Mouse (Mus musculus): ENCODE measurements around the gene Mertk. TPM values are rescaled to one million over a fixed set of nuclear protein-coding genes. Genes with fewer than 3 reads are reported as not detected.

The Mertk gene
- polyA plus RNA-seq, 1 experiment from 2014 or later, result 0.65 TPM

DNA sequence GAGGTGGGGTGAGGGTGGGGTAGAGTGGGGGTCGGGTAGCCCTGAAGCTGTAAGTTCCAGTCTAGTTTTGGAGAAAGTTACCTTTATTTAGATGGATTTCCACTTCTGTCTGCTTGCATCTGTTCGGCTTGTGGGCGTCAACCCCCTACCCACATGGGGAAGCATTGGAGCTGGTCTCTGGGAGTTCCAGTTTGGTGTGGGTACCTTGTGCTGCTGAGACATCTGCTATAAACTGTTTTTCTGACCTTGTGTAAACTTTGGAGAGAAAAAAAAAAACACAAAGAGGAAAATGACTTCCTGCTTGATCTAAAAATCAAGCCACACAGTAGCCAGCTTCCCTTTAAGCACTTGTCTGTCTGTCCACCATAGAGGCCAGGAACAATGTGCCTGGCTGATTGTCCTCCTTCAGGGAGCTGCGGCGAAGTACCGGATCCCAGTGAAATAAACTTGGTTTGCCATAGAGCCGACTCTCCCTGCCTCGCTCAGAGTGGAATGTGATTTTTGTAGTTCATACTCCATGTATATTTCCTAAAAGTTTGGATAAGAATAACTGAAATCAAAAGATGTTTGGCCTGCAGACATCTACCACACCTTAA, 48.8 kb downstream of the Mertk start:
- H3K36me3 ChIP-seq, result no peaks in the 10 kb centered on the region
- no peaks in the 10 kb centered on the region for H3K4me1 ChIP-seq
- no peak overlapping the region for H3K27ac ChIP-seq (replicated peaks)
- ATAC-seq (replicated peaks), result no peak
- 88% methylated on average over 8 of the region's 8 CpGs for WGBS
- H3K4me3 ChIP-seq, result no peak overlapping the region
- H3K4me2 ChIP-seq (replicated peaks), result no peak overlapping the region
- no peaks in the 10 kb centered on the region for H3K27me3 ChIP-seq
- no peak overlapping the region for H3K9ac ChIP-seq (replicated peaks)
- no peaks in the 10 kb centered on the region for H3K9me3 ChIP-seq

DNA sequence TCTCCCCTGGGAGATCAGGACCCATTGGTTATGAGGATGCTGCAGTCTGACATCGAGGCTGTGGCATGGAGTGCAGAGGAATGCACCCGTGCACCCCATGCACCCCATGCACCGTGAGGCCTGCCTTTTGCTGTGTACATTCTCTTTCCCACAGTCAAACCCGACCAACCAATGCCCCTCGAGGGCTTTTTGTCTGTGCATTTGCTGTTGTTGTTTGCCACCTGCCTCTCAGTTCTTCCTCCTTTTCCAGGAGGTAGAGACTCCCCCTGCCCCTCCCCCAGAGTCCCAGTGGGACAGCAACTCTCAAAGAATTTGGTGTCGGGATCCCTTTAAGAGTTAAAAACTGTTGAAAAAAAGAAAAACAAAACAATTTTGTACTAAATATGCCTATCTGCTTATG, 49.4 kb downstream of the Mertk start:
- Histone ChIP-seq H3K36me3 (no peaks in the 10 kb centered on the region), H3K4me2 (replicated peaks) (no peak overlapping the region), H3K4me3 (no peak overlapping the region), H3K27me3 (no peaks in the 10 kb centered on the region), H3K9ac (replicated peaks) (no peak overlapping the region), H3K9me3 (no peaks in the 10 kb centered on the region), H3K4me1 (no peaks in the 10 kb centered on the region), H3K27ac (replicated peaks) (no peak overlapping the region)
- 67% methylated on average over 6 of the region's 6 CpGs for WGBS
- no peak for ATAC-seq (replicated peaks)

DNA sequence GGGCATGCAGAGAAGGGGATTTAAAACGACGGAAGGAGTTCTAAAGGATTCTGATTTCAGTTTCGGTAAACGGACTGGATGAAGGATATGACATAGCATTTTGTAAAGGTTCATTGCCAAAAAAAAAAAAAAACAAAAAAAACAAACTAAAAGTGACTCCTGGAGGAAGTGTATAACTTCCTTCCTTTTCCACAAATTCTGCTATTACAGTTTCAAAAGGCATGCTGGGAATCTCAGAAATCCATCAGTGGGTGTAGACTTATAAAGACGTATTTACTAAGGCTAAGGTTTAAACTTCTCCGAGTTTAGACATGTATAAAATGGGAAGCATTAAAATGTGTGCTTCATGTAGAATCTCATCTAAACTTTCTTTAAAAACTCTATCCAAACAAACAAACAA, 52.3 kb downstream of the Mertk start:
- Histone ChIP-seq H3K27ac (replicated peaks) (no peak overlapping the region), H3K36me3 (no peaks in the 10 kb centered on the region), H3K4me3 (no peak overlapping the region), H3K4me1 (no peaks in the 10 kb centered on the region), H3K9ac (replicated peaks) (no peak overlapping the region), H3K4me2 (replicated peaks) (no peak overlapping the region), H3K9me3 (no peaks in the 10 kb centered on the region), H3K27me3 (no peaks in the 10 kb centered on the region)
- no peak for ATAC-seq (replicated peaks)
- 91% methylated on average over 6 of the region's 6 CpGs for WGBS

DNA sequence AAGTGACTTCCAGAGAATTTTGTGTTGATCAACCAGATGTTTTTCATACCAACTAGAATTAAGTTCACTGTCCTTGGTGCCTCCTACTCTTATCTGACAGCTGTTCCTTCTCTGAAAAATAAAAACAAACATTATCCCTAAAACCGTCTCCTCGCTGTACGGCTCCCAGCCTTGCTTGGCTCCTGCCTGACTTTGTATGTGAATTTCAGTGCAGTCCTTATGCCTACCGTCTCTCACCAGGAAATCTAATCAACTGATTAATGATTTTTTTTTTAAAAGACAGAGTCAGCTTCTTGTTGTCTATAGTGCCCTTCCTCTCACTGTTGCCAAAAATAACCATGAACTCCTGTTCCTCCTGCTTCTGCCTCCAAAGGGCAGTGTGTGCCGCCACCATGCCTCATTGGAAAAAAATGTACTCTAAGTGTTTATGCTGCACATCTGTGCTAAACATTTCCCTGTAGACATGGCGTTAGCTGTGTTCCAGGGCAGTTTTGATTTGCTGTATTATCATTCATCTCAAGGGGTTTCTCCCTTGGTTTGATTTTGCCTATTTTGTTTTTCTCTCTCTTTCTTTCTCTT, 54.6 kb downstream of the Mertk start:
- Histone ChIP-seq H3K36me3 (no peaks in the 10 kb centered on the region), H3K27ac (replicated peaks) (no peak overlapping the region), H3K9me3 (no peaks in the 10 kb centered on the region), H3K4me1 (no peaks in the 10 kb centered on the region), H3K9ac (replicated peaks) (no peak overlapping the region), H3K27me3 (no peaks in the 10 kb centered on the region), H3K4me2 (replicated peaks) (no peak overlapping the region), H3K4me3 (no peak overlapping the region)
- ATAC-seq (replicated peaks), result no peak
- WGBS, result 83% methylated on average over 6 of the region's 6 CpGs

DNA sequence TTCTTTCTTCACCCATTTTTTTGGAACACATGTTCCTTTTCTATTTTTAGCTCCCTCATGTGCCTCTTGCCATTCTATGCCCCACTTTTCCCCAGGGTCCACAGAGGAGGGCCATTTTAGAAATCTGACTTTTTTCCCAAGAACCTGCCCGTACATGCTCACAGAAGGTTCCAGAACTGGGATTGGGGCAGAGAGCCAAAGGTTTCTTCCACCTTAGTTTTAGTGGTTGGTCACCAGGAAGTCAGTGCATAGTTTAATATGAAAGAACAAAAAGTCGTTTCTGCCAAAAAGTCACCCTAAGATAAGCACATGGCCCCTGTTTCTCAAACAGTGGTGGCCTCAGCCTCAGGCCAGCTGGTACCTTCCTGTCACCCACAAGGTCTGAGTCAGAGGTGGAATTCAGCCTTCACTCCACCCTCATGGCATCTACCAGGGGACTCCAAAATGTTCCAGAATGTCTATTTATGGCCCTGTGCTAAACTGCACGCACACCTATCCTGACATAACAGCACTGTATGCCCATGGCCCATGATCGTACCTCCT, 56.5 kb downstream of the Mertk start:
- 90% methylated on average over 4 of the region's 4 CpGs for WGBS
- no peak overlapping the region for H3K4me2 ChIP-seq (replicated peaks)

DNA sequence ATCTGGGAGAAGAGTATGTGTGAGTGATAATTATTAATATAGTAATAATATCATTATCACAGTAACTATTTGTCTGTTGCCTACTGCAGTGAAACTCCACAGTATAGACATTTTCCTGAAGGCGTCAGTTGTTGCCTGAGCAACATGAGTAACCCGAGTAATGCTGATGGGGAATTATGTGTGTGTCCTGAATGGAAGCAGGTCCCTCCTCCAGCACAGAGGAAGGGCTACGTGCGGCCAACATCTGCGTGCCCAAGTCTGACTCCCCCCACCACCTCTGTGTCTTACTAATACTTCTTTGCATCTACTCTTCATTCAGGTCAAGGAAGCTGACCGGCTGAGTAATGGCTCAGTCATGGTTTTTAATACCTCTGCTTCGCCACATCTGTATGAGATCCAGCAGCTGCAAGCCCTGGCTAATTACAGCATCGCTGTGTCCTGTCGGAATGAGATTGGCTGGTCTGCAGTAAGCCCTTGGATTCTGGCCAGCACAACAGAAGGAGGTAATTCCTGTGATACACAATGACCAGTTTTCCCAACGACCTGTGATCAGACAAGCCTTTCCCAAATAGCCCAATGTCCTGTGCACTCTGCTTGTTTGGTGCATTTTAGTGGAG, 60.1 kb downstream of the Mertk start:
- Histone ChIP-seq H3K27ac (replicated peaks) (no peak overlapping the region), H3K4me2 (replicated peaks) (no peak overlapping the region), H3K27me3 (no peaks in the 10 kb centered on the region), H3K9ac (replicated peaks) (no peak overlapping the region), H3K4me3 (no peak overlapping the region), H3K9me3 (no peaks in the 10 kb centered on the region), H3K4me1 (peaks cover 6% of the 10 kb centered on the region), H3K36me3 (no peaks in the 10 kb centered on the region)
- WGBS, result 28% methylated on average over 10 of the region's 10 CpGs
- ATAC-seq (replicated peaks), result no peak

More for the DNA sequence above, 56.5 kb downstream of the Mertk start:
- ATAC-seq (replicated peaks), result no peak
- no peaks in the 10 kb centered on the region for H3K27me3 ChIP-seq
- peaks cover 6% of the 10 kb centered on the region for H3K4me1 ChIP-seq
- H3K4me3 ChIP-seq, result no peak overlapping the region
- H3K36me3 ChIP-seq, result no peaks in the 10 kb centered on the region
- no peak overlapping the region for H3K9ac ChIP-seq (replicated peaks)
- no peaks in the 10 kb centered on the region for H3K9me3 ChIP-seq
- no peak overlapping the region for H3K27ac ChIP-seq (replicated peaks)

DNA sequence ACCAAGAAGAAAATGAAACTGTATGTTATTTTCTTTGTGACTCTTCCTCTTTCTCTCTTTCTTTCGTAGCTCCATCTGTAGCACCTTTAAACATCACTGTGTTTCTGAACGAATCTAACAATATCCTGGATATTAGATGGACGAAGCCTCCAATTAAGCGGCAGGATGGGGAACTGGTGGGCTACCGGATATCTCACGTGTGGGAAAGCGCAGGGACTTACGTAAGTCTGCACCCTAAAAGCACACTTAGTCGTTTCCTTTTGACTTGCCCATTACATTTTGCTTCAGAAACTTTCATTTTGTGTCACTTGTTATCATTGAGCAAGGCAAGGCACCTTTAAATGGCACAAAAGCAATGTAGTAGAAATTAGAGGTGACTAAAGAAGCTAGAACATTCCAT, 63.3 kb downstream of the Mertk start:
- Histone ChIP-seq H3K4me2 (replicated peaks) (no peak overlapping the region), H3K9ac (replicated peaks) (no peak overlapping the region), H3K27me3 (no peaks in the 10 kb centered on the region), H3K9me3 (no peaks in the 10 kb centered on the region), H3K4me3 (no peak overlapping the region), H3K27ac (replicated peaks) (no peak overlapping the region), H3K4me1 (peaks cover 6% of the 10 kb centered on the region), H3K36me3 (no peaks in the 10 kb centered on the region)
- WGBS, result 91% methylated on average over 9 of the region's 9 CpGs
- no peak for ATAC-seq (replicated peaks)

DNA sequence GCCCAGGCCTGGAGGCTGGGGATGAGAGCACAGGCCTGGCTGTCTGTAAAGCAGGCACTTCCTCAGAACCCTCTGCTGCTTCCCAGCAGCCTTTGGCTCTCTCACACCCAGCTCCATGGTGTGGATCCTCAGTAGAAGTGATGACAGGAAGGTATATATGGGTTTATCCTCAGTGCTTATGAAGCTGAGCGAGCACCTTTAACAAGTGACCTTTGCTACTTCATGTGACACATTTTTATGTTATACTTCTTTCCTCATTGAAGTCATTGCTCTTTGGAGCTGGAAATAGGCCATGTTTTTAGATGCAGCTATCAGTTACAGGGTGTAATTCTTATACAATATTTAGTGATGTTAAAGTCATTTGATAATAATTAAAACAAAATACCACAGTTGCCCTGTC, 67.0 kb downstream of the Mertk start:
- H3K27ac ChIP-seq (replicated peaks), result no peak overlapping the region
- no peak overlapping the region for H3K9ac ChIP-seq (replicated peaks)
- no peak for ATAC-seq (replicated peaks)
- no peak overlapping the region for H3K4me2 ChIP-seq (replicated peaks)
- no peaks in the 10 kb centered on the region for H3K36me3 ChIP-seq
- H3K4me1 ChIP-seq, result no peaks in the 10 kb centered on the region
- H3K9me3 ChIP-seq, result no peaks in the 10 kb centered on the region
- 100% methylated on average over 1 of the region's 1 CpGs for WGBS
- H3K4me3 ChIP-seq, result no peak overlapping the region
- H3K27me3 ChIP-seq, result no peaks in the 10 kb centered on the region

DNA sequence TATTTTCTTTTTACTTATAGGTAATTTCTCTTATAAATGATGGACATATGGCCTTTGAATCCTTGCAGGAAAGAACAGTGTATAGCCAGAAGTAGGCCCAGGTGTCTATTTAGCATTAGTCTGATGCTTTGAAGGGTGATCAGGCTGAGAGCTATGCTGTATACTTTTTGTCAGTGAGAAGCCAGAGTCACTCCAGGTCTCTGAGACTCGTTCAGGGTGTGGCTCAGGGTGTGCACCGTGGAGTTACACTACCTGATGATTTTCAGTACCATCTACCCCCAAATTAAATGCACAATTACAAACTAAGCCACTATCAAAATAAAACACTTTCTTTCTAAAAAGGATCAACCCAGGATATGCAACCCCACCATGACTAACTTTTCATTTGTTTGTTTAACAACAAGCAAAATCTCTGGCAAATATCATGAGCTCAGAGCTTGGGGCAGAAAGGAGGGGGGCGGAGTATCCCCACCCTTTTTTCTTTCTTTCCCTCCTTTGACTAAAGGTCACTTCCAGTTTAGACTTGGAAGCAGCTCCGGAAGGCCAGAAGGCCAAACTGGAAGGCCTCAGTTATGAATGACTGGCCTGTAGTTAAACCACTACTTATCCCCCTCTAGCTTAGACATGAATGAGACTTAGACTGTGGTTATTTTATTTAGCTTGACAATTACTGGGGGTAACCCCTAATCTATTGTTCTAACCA, 69.9 kb downstream of the Mertk start:
- Histone ChIP-seq H3K4me2 (replicated peaks) (no peak overlapping the region), H3K9ac (replicated peaks) (no peak overlapping the region), H3K4me1 (no peaks in the 10 kb centered on the region), H3K27me3 (no peaks in the 10 kb centered on the region), H3K36me3 (no peaks in the 10 kb centered on the region), H3K9me3 (no peaks in the 10 kb centered on the region), H3K27ac (replicated peaks) (no peak overlapping the region), H3K4me3 (no peak overlapping the region)
- 78% methylated on average over 4 of the region's 4 CpGs for WGBS
- ATAC-seq (replicated peaks), result no peak

DNA sequence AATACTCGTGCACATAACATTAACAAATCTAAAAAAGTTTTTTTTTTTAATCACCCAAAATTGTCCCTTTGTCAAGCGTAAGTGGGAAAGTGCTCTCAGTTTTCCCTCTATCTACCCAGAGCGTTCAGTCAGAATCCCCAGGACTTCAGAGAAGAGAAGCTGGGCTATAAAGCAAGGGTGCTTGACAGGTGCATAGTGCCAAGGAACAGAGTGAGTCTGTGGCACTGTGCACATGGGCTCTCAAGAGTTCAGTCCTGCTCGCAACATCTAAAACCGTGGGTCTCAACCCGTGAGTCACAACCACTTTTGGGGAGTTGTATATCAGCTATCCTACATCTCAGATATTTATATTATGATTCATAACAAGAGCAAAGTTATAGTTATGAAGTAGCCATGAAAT, 71.8 kb downstream of the Mertk start:
- H3K4me1 ChIP-seq, result no peaks in the 10 kb centered on the region
- no peak for ATAC-seq (replicated peaks)
- WGBS, result 90% methylated on average over 6 of the region's 6 CpGs
- H3K27ac ChIP-seq (replicated peaks), result no peak overlapping the region
- H3K27me3 ChIP-seq, result no peaks in the 10 kb centered on the region
- H3K4me2 ChIP-seq (replicated peaks), result no peak overlapping the region
- no peaks in the 10 kb centered on the region for H3K36me3 ChIP-seq
- H3K9ac ChIP-seq (replicated peaks), result no peak overlapping the region
- H3K4me3 ChIP-seq, result no peak overlapping the region
- no peaks in the 10 kb centered on the region for H3K9me3 ChIP-seq

DNA sequence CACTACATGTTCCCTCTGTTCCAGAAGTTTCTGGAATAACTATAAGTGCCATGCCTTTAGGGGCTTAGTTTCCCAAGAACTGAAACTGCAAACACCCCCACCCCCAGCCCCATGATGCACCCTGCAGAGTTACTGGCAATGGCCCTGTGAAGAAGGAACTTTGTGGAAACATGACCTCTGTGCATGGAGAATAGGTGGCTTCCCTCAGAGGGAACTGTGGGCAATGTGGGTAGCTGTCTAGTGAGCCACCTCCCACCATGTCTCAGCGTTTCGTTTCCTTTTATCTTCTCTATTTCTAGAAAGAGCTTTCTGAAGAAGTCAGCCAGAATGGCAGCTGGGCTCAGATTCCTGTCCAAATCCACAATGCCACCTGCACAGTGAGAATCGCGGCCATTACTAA, 72.3 kb downstream of the Mertk start:
- Histone ChIP-seq H3K27ac (replicated peaks) (no peak overlapping the region), H3K27me3 (no peaks in the 10 kb centered on the region), H3K4me2 (replicated peaks) (no peak overlapping the region), H3K9ac (replicated peaks) (no peak overlapping the region), H3K4me3 (no peak overlapping the region), H3K36me3 (no peaks in the 10 kb centered on the region), H3K4me1 (no peaks in the 10 kb centered on the region), H3K9me3 (no peaks in the 10 kb centered on the region)
- WGBS, result 81% methylated on average over 4 of the region's 4 CpGs
- no peak for ATAC-seq (replicated peaks)

DNA sequence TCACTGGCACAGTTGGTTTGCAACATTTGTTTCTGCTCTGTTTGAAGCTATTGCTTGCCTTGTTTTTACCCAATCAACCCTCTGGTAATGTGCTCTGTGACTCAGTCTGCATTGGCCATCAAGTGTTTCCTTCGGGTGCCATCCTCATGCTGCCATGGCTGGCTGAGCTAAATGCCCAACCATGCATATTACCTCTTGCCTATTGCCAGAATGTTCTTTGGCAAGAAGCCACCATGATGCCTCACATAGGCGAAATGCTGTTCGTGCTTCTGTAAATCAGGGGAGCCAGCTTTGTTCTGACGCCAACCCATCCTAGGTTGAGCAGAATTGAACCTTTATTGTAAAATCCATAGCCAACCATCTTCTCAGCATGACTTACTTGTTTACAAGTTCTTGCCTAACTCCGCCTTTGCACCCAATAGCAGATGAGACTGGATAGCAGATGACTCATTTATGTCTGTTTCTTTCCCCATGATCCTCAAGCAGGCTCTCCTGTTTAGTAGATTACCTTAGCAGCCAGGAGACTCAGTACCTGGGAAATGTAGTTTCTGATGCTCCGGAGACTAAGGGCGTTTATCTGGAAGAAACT, 73.1 kb downstream of the Mertk start:
- 74% methylated on average over 7 of the region's 7 CpGs for WGBS
- Histone ChIP-seq H3K9me3 (no peaks in the 10 kb centered on the region), H3K4me3 (no peak overlapping the region), H3K27ac (replicated peaks) (no peak overlapping the region), H3K27me3 (no peaks in the 10 kb centered on the region), H3K36me3 (no peaks in the 10 kb centered on the region), H3K4me1 (no peaks in the 10 kb centered on the region), H3K9ac (replicated peaks) (no peak overlapping the region), H3K4me2 (replicated peaks) (no peak overlapping the region)
- no peak for ATAC-seq (replicated peaks)
